Mouse (Mus musculus): Measurements from ENCODE around the gene Mknk1. TPM values are rescaled to one million over a fixed set of nuclear protein-coding genes. Genes with fewer than 3 reads are reported as not detected.

The Mknk1 gene
- polyA plus RNA-seq, 1 experiment from 2014 or later: 12.8 TPM

DNA sequence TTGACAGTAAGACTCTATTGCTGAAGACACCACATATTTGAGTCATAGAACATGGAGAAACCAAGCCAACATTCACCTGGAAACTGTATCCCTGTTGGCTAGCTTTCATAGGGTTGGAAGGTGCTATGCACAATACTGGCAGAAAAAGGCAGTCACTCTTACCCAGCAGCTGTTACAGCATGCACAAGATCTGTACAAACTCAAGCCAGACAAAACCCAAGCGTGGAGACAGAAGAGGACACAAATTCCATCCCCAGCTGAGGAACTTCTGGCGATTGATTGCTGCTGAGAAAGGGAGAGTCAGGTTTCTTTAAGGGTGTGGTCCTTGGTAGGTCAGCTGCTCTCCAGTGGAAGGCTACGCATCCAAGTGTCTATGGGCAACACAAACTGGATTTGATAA lies 18.8 kb upstream of the Mknk1 start:
- Histone ChIP-seq H3K27ac (ENCODE audit: low read depth, low read length) (no peak overlapping the region), H3K4me3 (ENCODE audit: low read depth, low read length) (no peak overlapping the region), H3K9me3 (ENCODE audit: control insufficient read depth) (no peaks in the 10 kb centered on the region), H3K36me3 (ENCODE audit: control insufficient read depth, insufficient read depth) (peaks cover 13% of the 10 kb centered on the region; the same call in 1 of the 2 replicates), H3K27me3 (replicated peaks; ENCODE audit: control insufficient read depth, insufficient read depth, low read length) (no peaks in the 10 kb centered on the region), H3K9ac (ENCODE audit: low read depth, low read length) (no peak overlapping the region), H3K4me2 (replicated peaks; ENCODE audit: low read depth) (no peak overlapping the region), H3K4me1 (replicated peaks; ENCODE audit: control insufficient read depth, insufficient read depth, low read length) (0 out of 2 replicates have a peak, but pooled peaks cover 17% of the 10 kb centered on the region)
- WGBS: 62% methylated on average over 3 of the region's 3 CpGs
- no peak for ATAC-seq
- no peak for TF ChIP-seq CTCF (IDR thresholded peaks at IDR 0.05; ENCODE audit: low read depth)

DNA sequence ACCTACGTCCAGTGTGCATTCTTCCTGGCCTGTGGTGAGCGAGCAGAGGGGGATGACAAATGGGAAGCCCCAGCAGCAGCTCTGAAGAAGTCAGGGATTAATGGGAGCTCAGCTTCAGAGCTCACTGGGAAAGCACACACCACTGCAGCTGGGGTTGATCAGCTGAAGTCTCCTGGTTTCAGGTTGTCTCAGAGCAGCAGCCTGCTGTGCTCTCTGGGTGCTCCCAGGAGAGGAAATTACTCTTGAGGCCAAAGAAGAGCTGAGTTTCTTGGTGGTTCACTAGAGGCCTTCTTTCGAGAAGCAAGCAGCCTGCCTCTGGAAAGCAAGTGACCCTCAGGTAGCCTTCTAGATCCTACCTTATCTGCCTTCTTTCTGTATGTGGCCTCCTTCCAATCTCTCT lies 18.1 kb upstream of the Mknk1 start:
- no peak for ATAC-seq
- Histone ChIP-seq H3K9ac (ENCODE audit: low read depth, low read length) (no peak overlapping the region), H3K27me3 (replicated peaks; ENCODE audit: control insufficient read depth, insufficient read depth, low read length) (no peaks in the 10 kb centered on the region), H3K36me3 (ENCODE audit: control insufficient read depth, insufficient read depth) (peaks cover 13% of the 10 kb centered on the region; the same call in 1 of the 2 replicates), H3K27ac (ENCODE audit: low read depth, low read length) (no peak overlapping the region), H3K4me1 (replicated peaks; ENCODE audit: control insufficient read depth, insufficient read depth, low read length) (0 out of 2 replicates have a peak, but pooled peaks cover 17% of the 10 kb centered on the region), H3K4me2 (replicated peaks; ENCODE audit: low read depth) (no peak overlapping the region), H3K4me3 (ENCODE audit: low read depth, low read length) (no peak overlapping the region), H3K9me3 (ENCODE audit: control insufficient read depth) (no peaks in the 10 kb centered on the region)
- 65% methylated on average over 3 of the region's 3 CpGs for WGBS
- no peak for TF ChIP-seq CTCF (IDR thresholded peaks at IDR 0.05; ENCODE audit: low read depth)

DNA sequence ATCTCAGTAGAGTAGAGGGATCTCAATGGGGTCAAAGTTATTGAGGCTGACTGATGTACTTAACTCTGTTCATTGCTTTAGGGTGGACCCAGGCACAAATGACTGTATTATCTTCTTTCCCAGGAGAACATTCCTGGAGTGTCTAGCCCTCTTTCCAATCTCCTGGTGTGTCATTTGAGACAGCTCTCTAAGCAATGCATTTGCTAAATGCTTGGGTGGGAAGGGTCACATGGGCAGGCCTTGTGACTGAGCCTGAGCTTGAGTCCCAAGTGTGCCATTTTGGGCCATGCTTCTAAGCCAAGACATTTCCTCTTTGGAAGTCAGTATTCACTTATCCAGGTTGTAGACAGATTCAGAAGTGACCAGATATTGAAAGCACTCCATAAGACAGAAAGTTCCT lies 17.6 kb upstream of the Mknk1 start:
- Histone ChIP-seq H3K9me3 (ENCODE audit: control insufficient read depth) (no peaks in the 10 kb centered on the region), H3K4me1 (replicated peaks; ENCODE audit: control insufficient read depth, insufficient read depth, low read length) (0 out of 2 replicates have a peak, but pooled peaks cover 17% of the 10 kb centered on the region), H3K36me3 (ENCODE audit: control insufficient read depth, insufficient read depth) (peaks cover 9% of the 10 kb centered on the region; the same call in 1 of the 2 replicates), H3K4me2 (replicated peaks; ENCODE audit: low read depth) (no peak overlapping the region), H3K9ac (ENCODE audit: low read depth, low read length) (no peak overlapping the region), H3K27me3 (replicated peaks; ENCODE audit: control insufficient read depth, insufficient read depth, low read length) (no peaks in the 10 kb centered on the region), H3K27ac (ENCODE audit: low read depth, low read length) (no peak overlapping the region), H3K4me3 (ENCODE audit: low read depth, low read length) (no peak overlapping the region)
- TF ChIP-seq CTCF (IDR thresholded peaks at IDR 0.05; ENCODE audit: low read depth): no peak
- ATAC-seq: no peak

DNA sequence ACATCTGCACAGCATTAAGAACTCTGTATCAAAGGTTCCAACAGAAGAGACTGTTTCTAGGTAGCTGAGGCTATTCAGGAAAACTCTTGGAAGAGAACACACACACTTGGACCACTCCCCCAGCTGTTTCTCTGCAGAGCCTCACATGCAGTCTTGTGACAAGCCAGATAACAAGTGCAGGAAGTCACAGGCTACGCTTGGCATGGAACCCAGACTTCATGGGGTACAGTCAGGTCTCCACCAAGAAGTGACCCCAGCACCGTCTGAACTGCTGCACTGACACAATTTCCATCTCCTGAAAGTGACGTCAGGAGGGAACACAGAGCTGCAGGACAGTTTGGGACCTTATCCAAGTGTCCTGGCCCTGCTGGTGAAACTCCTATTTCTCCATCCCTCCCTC lies 17.1 kb upstream of the Mknk1 start:
- 0 out of 2 replicates have a peak, but pooled peaks have one; percentile 34 for ATAC-seq
- no peak for TF ChIP-seq CTCF (IDR thresholded peaks at IDR 0.05; ENCODE audit: low read depth)
- Histone ChIP-seq H3K4me1 (replicated peaks; ENCODE audit: control insufficient read depth, insufficient read depth, low read length) (0 out of 2 replicates have a peak, but pooled peaks cover 17% of the 10 kb centered on the region), H3K4me2 (replicated peaks; ENCODE audit: low read depth) (no peak overlapping the region), H3K36me3 (ENCODE audit: control insufficient read depth, insufficient read depth) (0 out of 2 replicates have a peak, but pooled peaks cover 8% of the 10 kb centered on the region), H3K27me3 (replicated peaks; ENCODE audit: control insufficient read depth, insufficient read depth, low read length) (no peaks in the 10 kb centered on the region), H3K9ac (ENCODE audit: low read depth, low read length) (no peak overlapping the region), H3K4me3 (ENCODE audit: low read depth, low read length) (no peak overlapping the region), H3K9me3 (ENCODE audit: control insufficient read depth) (no peaks in the 10 kb centered on the region), H3K27ac (ENCODE audit: low read depth, low read length) (peak overlapping the region; percentile 46)
- 59% methylated on average over 3 of the region's 3 CpGs for WGBS

DNA sequence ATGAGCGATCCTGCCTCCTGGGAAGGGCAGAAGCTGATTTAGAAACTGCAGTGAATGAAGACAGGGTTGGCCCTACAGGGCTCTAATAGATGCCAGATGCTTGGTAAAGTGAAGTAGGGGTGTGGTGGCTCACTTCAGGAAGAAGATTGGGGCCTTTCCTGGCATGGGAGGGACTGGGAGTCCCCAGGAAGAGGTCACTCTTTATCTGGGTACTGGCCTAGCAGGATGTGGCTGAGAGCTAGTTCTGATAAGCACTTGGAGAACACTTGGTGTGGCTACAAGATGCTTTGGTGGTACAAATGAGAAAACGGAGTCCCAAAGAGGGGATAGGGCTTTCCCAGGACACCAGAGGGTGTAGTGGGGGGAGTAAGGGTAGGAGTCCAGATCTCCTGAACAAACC lies 14.8 kb upstream of the Mknk1 start:
- Histone ChIP-seq H3K27me3 (replicated peaks; ENCODE audit: control insufficient read depth, insufficient read depth, low read length) (no peaks in the 10 kb centered on the region), H3K4me1 (replicated peaks; ENCODE audit: control insufficient read depth, insufficient read depth, low read length) (peaks cover 22% of the 10 kb centered on the region; the same call in 1 of the 2 replicates), H3K27ac (ENCODE audit: low read depth, low read length) (no peak overlapping the region), H3K36me3 (ENCODE audit: control insufficient read depth, insufficient read depth) (0 out of 2 replicates have a peak, but pooled peaks cover 3% of the 10 kb centered on the region), H3K9ac (ENCODE audit: low read depth, low read length) (peak overlapping the region; percentile 17; the same call in 1 of the 2 replicates), H3K4me3 (ENCODE audit: low read depth, low read length) (no peak overlapping the region), H3K4me2 (replicated peaks; ENCODE audit: low read depth) (no peak overlapping the region), H3K9me3 (ENCODE audit: control insufficient read depth) (no peaks in the 10 kb centered on the region)
- ATAC-seq: no peak
- WGBS: 67% methylated on average over 2 of the region's 2 CpGs
- TF ChIP-seq CTCF (IDR thresholded peaks at IDR 0.05; ENCODE audit: low read depth): no peak

DNA sequence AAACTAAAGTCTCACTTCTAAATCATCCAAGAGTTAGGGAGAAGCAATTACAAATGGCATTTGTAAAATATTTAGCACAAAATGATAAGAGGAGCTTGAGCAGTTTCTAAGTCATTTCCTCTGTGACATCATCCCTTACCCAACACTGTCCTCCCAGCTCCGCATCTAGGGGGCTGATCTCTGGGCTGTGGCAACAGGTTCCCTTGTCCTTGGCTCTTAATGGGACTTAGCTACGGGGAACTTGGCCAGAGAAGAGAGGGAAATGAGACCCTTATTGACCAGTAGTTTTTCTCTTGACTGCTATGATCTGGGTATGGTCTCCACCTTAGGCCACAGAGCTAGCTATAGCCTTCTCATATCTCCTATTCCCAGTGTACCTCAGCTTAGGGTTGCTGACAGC lies 13.7 kb upstream of the Mknk1 start:
- WGBS: 85% methylated on average over 2 of the region's 2 CpGs
- ATAC-seq: no peak
- Histone ChIP-seq H3K27ac (ENCODE audit: low read depth, low read length) (no peak overlapping the region), H3K9ac (ENCODE audit: low read depth, low read length) (no peak overlapping the region), H3K4me1 (replicated peaks; ENCODE audit: control insufficient read depth, insufficient read depth, low read length) (peaks cover 22% of the 10 kb centered on the region), H3K36me3 (ENCODE audit: control insufficient read depth, insufficient read depth) (no peaks in the 10 kb centered on the region; the same call in 1 of the 2 replicates), H3K27me3 (replicated peaks; ENCODE audit: control insufficient read depth, insufficient read depth, low read length) (no peaks in the 10 kb centered on the region), H3K4me3 (ENCODE audit: low read depth, low read length) (no peak overlapping the region), H3K4me2 (replicated peaks; ENCODE audit: low read depth) (no peak overlapping the region), H3K9me3 (ENCODE audit: control insufficient read depth) (no peaks in the 10 kb centered on the region)
- TF ChIP-seq CTCF (IDR thresholded peaks at IDR 0.05; ENCODE audit: low read depth): no peak

All from intestine, postnatal 0 days (tissue).